Mouse (Mus musculus) cerebellum, adult 11-12 months (tissue): ENCODE data around the gene Med13l.
"Not testable (repeated sequence)": the region's sequence is repeated elsewhere in the genome, so short reads cannot be mapped to it uniquely, and the experiment has no call there.

Experiments
- DNase-seq: peaks from one replicate; pipeline ENCODE4 v3.0.0; 2022

Med13l gene

DNA sequence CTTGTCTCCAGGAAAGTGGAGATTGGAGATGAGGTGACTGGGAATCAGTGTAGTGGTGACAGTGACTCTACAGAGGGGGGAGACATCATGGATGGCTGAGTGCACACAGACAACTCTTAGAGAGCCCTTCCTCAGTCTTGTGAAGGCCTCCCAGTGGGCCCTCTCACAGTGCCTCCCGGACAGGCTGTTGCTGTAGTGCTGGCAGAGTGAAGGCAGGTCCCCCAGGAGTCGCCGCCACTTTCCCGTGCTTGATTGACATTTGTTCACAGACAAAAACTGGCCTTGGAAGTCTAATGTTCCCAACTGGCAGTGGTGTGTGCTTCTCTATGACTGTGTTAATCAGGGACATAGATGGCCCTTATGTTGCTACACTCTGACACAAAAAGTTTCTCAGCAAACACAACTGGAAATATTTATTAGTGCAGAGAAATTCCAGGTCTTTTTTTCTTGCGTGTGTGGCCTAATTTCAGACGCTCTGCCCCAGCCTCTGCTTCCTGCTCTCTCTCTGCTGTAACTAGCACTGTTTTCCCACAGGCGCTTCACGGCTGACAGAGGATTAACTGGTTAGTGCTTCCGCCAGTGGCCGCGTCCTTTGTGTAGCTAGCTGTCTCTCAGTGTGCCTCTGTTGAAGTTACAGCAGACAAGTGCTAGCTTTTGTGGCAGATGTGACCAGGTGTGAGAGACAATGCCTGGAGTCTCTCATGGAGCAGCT lies 75.2 kb downstream of the Med13l start:
- no peak for DNase-seq

DNA sequence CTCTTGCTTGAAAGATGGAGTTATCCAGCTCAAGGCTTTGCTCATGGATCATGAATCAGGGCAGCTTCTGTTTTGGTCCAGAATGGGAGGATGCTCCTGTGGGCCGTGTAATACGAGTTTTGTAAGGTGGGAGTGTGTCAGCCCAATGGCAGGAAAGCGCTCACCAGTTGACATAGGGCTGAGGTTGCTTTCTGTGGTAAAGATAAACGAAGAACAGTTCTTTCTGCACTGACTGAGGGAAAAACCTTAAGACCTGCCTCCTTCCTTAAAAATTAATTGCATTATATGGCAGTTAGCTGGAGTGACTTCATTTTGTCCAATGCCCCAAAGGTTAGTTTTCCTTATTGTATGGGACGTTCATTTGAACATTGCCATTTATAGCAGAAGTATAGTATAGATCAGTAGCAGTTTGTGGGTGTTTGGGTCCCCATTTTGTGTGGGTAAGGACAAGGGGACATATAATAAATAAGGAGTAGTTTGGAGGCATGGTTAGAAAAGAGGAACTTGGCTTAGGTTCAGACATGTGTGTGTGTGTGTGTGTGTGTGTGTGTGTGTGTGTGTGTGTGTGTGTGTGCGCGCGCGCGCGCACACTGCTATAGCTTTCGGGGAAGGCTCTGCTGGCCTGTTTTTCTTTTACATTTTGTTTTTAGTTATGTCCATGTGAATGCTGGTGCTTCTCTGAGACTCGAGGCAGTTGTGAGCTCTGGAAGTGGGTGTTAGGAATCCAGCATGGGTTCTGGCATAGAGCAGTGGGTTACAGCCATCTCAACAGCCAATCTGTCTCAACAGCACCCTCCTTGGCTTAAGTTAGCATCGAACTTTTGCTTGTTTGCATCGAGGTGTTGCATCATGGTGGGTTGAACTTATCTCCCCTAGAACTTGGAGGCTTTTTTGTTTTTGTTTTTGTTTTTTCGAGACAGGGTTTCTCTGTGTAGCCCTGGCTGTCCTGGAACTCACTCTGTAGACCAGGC lies 76.2 kb downstream of the Med13l start:
- DNase-seq: no peak

DNA sequence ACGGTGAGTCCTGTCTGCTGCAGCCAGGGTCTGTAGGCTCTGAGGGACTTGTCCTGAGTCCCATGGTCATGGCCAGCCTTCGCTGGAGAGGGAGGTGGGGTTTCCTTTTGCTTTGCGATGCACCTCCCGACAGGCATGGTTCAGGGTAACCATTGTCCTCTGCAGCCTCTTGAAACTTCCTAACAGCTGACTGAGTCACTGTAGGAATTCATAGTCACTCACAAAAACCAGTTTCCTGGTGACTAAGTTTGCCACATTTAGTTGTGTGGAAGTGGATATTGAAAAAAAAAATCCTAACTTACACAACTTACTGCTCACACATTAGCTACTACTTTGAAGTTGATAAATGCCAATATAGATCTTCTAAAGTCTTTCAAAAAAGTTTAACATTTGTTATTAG lies 77.5 kb downstream of the Med13l start:
- no peak for DNase-seq

DNA sequence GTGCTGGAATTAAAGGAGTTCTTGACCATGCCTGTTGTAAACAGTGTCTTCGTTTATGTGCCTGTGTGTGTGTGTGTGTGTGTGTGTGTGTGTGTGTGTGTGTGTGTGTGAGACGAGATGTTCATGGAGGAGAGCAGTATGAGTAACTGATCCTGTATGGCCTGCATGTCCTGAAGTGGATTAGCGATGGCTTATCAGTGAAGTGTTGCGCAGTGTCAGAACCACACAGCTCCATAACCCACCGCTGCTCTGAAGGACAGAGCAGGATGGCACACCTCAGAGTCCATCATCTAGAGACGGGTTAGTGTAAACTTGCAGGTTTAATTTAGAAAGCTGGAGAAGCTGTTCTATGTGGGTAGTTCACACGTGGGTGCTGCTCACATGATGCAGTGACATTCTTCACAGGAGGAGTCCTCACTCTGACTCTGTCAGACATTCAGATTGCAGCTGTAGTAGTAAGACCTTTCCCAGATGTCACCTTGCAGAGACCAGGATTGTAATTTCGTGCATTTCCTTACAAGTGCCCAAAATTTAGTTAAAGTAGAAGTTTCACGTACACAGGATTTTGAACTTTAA lies 78.1 kb downstream of the Med13l start:
- no peak for DNase-seq

DNA sequence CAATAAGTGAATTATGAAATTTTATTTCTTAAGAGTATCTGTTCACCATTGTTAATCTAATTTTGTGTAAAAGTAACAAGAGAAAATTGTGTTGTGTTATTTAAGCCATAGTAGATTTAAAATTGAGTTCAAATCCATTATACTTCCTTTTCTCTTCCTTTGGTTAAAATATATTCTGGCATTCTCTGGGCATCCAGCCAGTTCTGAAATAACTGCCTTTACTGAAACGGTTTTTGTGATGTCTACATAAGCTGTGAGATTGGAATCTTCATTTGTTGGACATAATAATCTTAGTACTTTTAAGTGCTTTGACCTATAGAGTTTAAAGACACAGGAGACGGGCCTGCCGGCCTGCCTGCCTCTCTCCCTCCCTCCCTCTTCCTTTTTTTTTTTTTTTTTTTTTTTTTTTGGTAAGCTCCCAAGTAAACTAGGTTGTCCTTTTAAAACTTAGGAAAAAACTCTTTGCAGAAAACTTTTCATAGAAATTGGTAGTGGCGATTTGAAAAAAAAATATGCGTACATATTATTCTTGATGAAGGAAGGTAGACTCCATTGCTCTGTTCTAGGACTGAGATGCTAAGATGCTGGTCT lies 78.7 kb downstream of the Med13l start:
- DNase-seq: no peak

DNA sequence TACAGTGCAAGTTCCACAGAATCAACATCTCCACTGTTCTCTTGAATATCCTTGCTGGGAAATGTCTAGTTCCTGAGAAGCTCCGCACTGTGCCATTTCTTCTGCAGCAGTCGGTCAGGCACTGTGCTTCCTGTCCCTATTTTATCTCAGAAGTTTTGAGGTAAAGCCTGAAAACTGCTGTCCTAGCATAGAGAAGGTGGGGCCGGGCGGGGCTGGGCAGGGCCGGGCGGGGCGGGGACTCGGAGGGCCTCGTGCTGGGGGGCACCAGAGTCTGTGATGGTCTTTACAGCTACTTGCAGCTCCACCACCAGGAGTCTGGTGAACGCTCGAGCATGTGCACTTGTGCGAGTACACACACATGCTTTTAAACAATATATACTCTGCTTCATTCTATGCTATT lies 83.6 kb downstream of the Med13l start:
- DNase-seq: no peak

DNA sequence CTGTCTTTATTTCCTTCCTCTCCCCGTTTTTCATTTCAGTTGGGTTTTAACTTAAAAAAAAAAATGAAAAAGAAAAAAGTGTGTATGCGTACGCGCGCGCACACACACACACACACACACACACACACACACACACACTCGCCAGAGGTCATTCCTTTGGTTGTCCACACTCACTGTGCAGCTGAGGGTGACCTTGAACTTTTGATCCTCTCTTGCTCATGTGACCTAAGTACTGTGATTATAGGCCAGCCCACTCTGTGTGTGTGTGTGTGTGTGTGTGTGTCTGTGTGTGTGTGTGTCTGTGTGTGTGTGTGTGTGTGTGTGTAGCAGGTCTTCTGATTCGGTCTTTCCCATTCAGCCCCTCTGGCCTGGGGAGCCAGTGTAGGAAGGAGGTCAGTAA lies 84.0 kb downstream of the Med13l start:
- DNase-seq: no peak

DNA sequence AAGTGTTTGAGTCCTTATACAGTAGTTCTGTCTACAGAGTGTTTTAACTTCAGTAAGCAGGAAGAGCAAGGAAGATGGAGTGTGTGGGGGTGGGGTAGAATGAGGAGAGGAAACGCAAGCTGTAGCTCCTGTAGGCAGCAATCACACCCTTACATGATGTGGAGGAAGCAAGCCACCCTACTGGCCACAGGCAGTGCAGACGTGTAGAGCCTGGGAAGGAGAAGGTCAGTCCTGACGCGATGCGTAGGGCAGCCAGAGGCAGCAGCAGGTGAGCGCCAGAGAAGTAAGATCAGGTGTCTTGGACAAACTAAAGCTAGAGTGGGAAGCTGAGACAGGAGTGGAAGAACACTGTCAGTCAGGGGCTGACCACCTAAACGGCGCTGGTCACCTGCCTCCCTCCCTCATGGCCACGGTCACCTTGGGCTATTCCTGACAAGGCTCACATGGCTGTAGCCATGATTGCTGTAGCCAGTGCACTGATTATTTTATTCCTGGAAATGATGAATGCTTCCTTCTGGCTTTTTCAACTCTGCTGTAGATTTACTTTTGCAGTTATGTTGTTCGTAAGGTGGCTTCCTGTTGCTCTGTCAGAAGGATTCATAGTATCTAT lies 84.8 kb downstream of the Med13l start:
- DNase-seq: no peak

DNA sequence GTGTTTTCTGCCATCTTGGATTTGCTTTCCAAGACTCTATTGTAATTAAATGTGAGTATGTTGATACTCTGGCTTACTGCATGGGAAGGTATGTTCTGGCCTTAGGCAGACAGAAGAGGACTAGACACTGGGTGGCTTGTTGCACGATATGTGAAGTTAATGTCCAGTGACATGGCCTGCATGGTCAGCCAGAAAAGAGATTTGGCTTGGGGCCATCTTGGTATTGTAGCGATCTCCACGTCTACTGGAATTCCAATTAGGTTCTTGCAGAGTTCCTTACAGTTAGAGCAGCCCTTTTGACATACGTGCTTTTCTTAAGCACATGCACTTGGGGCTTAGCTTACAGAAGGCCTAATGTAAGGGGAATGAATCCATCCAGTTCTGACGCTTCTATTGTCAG lies 86.4 kb downstream of the Med13l start:
- DNase-seq: no peak

DNA sequence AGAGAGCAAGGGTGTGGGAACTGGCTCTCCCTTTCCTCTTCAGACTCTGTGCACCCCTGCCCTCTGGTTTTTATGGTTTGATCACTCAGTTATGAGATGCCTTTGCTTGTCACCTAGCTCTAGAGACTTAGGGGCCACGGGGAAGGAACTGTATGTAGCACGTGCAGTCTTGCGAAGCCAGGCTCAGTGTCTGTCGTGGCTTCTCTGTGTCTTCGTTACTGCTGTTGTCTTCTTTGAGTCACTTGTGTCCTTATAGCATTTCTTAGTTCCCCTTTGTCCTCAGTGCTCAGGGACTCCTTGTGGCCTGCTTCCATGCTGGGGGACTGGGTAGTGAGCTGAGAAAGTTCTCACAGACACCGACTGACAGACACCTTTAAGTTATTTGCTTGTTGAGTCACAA lies 86.9 kb downstream of the Med13l start:
- no peak for DNase-seq

DNA sequence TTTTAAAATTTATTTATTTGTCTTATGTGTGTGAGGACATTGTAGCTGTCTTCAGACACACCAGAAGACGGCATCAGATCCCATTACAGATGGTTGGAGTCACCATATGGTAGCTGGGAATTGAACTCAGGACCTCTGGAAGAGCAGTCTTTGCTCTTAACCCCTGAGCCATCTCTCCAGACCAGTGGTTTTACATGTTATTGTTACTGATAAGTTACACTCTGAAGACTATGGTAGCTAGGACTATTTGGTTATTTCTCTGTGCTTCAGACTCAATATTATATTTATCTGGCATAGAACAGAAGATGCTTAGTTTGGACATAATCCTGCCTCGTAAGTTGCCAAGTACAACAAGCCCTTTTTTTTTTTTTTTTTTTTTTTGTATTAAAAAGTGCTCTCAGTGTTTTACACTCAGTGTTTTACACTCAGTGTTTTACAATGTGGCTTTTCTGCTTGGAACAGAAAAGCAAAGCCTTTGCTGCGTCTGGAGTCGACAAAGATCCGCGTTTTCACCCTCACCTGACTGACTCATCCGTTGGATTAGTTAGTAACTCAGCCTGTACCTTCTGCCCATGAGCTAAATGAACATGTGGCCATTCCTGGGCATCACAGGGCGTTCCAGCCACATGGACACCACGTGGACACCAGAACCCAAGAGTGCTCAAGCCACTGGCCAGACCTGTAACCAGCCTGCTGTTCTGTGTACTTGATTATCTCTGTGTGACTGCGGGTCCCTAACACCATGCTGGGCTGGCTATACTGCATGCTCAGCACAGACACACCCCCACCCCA lies 88.9 kb downstream of the Med13l start:
- no peak for DNase-seq

DNA sequence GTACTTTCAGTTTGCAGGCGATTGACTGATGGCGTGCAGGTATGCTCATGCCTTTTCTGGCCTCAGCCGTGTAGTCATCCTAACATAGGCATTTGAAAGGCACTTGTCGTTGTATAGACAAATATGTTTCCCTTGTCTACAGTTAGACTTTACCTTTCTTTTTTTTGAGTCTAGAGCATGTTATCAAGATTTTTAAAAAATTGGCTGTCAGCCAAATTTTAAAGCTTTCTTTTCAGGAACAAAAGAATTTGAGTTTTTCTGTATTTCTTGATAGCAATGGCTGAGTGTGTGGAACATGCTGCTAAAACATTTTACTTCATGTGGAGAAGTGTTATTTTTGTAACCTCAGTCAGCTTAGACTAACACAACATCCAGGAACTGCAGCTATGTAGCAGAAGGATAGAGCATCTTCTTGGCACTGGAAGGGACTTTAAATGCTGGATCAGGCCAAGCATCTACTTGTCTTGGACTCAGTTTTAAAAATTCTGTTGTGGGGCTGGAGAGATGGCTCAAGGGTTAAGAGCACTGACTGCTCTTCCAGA lies 89.6 kb downstream of the Med13l start:
- DNase-seq: no peak

DNA sequence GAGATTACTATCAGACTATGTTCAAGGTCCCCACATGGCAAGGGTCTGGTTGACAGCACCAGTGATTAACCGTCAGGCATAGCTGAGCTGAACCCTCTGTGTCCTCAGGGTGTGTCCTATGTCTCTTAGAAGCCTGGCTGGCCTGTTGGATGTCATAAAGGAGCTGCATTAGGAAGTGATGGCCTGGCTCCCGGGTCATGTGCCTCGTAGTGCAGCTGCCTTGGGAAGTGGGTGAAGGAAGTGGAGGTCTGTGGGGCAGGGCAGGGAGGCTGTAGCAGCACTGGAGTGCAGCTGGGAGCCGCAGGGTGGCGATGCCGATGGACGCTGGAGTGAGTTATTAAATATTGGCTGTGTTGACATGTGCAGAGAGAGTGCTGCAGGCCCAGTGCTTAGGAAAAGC lies 90.3 kb downstream of the Med13l start:
- no peak for DNase-seq

DNA sequence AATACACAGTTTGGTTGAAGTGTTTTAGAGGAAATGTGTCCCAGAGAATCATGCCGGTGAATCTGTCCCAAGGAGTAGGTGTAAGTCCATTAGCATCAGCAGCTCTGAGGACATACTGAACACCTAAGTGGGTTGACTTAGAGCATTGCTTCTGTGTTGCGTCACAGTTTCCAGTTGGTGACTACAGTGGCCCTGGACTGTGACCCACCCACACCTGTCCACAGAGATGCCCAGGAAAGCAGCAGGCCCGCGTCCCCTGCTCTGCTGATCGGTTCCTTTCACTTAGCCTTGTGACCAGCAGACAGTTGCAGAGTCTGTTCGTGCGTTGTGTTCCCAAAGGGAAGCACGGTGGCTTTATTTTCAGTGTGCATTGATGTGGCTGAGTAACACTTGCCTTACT lies 92.1 kb downstream of the Med13l start:
- DNase-seq: no peak

DNA sequence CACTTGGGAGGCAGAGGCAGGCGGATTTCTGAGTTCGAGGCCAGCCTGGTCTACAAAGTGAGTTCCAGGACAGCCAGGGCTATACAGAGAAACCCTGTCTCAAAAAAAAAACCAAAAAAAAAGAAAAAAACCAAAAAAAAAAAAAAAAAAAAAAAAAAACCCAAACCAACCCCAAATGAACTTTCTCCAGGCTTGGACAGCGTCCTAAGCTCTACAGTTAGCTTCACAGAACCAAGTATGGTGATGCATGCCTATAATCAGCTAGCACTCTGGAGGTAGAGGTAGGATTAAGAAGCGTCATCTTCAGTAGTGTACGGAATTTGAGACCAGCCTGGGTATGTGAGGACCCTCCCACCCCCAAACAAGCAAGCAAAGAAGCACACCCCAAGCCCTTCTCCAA lies 92.6 kb downstream of the Med13l start:
- DNase-seq: not testable (repeated sequence)

DNA sequence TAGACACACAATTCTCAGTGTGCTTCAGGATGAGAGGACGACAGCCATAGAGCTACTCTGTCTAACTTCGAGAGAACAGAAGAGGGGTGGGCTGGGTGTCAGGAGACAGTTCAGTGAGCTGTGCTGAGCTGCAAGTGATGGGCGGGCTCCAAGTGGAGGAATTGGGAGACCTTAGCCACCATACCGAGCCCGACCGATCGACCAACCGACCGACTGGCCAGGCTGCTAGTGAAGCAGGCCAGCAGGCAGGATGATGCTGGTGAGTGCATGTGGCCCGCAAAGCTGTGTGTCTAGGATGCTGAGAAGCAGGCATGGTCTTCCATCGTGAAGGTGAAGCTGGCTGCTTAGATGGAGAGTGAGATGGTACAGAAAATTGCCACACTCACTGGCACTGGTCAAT lies 94.1 kb downstream of the Med13l start:
- DNase-seq: no peak

DNA sequence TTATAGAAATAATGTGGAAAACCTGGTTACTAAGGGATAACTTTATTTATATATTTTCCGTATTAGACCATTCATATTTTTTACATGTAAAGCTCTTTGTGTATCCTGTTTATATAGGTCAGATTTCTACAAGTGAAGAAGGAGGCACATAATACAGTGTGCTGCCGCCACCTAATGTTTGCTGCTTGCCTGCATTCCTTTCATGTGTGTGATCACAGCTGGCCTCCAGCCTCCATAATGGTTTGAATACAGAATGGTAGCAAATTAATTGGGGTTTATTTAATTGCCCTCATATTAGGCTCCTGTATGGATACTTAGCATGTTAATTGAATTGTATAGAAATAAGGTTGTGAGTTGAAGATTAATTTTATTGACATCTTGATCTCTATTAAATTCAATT lies 94.5 kb downstream of the Med13l start:
- peak; percentile 51 for DNase-seq

DNA sequence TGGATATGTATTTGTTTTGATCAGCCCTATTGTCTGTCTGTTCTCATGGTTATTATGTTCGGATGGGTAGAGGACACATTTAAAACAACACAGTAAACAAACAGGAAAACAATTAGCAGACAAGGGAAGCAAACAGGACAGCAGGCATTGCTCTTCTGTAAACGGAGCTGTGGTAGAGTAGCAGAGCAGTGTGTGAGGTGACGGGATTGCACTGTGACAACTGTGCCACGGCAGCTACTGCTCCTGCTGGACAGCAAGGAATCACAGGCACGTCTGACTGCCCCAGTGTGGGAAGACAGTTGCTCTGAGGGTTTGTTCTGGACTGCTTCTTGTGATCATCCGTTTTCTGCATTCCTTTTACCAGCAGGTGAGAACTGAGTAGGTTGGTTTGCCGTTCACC lies 94.9 kb downstream of the Med13l start:
- no peak for DNase-seq

DNA sequence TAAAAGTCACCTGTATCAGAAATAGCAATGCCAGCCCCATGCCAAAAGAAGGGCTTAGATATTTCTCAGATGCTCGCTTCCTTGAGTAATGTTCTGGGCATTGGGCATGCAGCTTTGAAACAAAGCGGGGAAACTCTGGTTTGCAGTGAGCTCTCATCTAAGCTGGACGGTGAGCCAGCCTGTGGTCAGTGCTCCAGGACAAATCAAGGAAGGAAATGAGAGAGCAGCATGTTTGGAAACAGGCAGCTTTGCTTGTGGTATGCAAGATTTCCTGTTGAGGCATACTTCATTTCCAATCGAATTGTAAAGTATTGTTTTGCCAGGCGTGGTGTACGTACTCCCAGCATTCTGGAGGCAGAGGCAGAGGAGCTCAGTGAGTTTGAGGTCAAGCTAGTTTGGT lies 95.5 kb downstream of the Med13l start:
- DNase-seq: no peak

DNA sequence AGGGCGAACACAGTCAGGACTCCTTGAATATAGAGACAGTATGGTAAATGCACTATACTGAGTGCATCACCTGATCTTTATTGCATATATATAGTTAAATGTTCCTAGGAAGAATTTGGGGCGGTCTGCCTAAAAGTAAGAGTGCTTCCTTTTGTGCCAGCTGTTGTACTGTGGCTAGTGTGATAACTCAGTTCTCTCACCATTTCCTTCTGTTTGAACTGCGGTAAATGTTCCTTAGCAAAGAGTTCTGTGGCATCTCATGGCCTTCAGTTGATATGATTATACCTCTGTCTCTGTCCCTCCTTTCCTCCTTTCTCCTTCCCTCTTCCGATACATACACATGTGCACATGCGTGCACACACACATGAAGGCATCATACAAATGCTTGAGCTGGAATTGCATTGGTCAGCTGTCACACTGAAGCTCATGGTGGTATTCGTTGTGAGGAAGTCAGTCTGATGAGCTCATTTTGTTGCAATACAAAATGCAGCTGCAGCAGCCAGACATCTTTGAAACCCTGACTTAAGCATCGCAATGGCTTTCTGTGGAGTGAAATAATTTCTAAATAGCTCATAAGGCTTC lies 97.9 kb downstream of the Med13l start:
- no peak for DNase-seq

DNA sequence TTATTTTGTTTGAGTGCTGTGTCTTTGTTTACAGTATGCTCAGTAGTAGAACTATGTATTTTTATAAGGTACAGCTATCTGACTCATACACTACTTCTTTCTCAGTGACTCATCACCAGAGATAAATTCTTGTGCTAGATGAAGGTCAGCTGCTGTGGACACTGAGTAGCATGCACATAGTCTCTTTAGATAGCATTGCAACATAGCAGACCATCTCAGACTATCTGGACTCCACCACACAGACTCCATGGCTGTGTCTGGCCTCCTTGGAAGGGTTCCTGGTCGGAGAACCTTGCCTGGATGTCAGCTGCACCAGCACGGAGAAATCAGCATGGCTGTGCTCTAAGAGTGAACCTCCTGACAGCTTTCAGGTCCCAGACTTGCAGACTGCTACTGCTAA lies 99.2 kb downstream of the Med13l start:
- DNase-seq: no peak

DNA sequence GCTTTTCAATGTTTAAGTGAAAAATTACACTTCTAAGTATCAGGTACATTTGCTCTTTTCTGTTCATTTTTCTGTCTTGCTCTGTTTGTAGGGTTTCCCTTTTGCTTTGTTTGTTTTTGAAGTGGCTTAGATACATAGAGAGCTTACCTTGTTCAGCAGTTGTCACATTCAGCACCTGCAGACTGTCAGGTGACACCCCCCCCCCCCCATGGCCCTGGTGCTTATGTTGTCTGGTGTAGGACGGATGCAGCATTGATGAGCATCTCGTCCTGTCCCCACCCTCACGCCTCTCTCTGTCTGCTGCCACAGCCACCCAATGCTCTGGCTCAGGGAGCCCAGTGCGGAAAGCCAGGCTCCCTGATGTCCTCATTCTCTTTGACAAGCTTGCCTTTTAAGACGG lies 101.3 kb downstream of the Med13l start:
- DNase-seq: no peak
